Comparison of ENCODE assay signal across 21 mouse cellular contexts in genomic region chr2:146975024-146975423, GRCm38 (mm10). TPM values are rescaled to one million over a fixed set of nuclear protein-coding genes. Genes with fewer than 3 reads are reported as not detected.
DNase-seq lines count a peak whose midpoint lies in the region; ATAC-seq and TF ChIP-seq lines count a peak whose summit lies in the region.
"Had no signal": no experiment of that assay in that cellular context is flagged by ENCODE, and none has a peak within 500 bp of the region (broad histone marks: within the 10 kb centered on the region; RNA-seq: fewer than 3 reads in every experiment).

No protein-coding gene starts in this region.

- ATAC-seq in liver, embryonic 11.5 days (replicated peaks; ENCODE audit: low FRiP score): no peak
- ATAC-seq: activated CD4-positive, CD25-positive, alpha-beta regulatory T cell, adult 4 months; CD4-positive, CD25-positive, alpha-beta regulatory T cell, adult 4 months; Patski had no signal

- WGBS in liver, adult 2 months: 25% methylated on average over 3 of the region's 3 CpGs
- 73% methylated on average over 3 of the region's 3 CpGs for WGBS in liver, embryonic 11.5 days

- TF ChIP-seq POLR2A in liver, adult 2 months (IDR thresholded peaks at IDR 0.05; ENCODE audit: extremely low read depth, insufficient read depth, low read length): no peak

- H3K4me1 ChIP-seq in liver, adult 2 months (ENCODE audit: control insufficient read depth, insufficient read depth, low read length): peaks cover 7% of the 10 kb centered on the region; the same call in 1 of the 2 replicates
- no peaks in the 10 kb centered on the region for H3K4me1 ChIP-seq in liver, embryonic 11.5 days (replicated peaks; ENCODE audit: control insufficient read depth, insufficient read depth, low read length)

- H3K4me3 ChIP-seq in liver, adult 2 months (ENCODE audit: insufficient read depth, low read depth, low read length): no peak overlapping the region
- H3K4me3 ChIP-seq in liver, embryonic 11.5 days (ENCODE audit: low read depth, low read length): no peak overlapping the region

- peak; percentile 18 for DNase-seq in adrenal gland, adult 2 months
- DNase-seq in adrenal gland, postnatal 14 days: no peak
- DNase-seq in heart, adult 11 months: peak; percentile 43
- DNase-seq in heart, postnatal 14 days: no peak
- peak; percentile 92 for DNase-seq in liver, adult 2 months (ENCODE audit: extremely low read depth, low read depth, low spot score)
- DNase-seq in liver, embryonic 11.5 days (ENCODE audit: low spot score): no peak
- DNase-seq: adrenal gland, adult 8-10 months; adrenal gland, postnatal 10 days; adrenal gland, postnatal 25 days; adrenal gland, postnatal 36 days; B cell, adult 2 months; cerebellum, adult 11 months; cerebellum, adult 11-12 months; cerebellum, adult 18-20 months; cerebellum, adult 2 months; cerebellum, adult 8-10 months had no signal

- H3K36me3 ChIP-seq in liver, adult 2 months (ENCODE audit: control insufficient read depth, insufficient read depth, low read length): no peaks in the 10 kb centered on the region
- no peaks in the 10 kb centered on the region for H3K36me3 ChIP-seq in liver, embryonic 11.5 days (ENCODE audit: control insufficient read depth, insufficient read depth, low read length)

- no peak overlapping the region for H3K27ac ChIP-seq in liver, adult 2 months (replicated peaks; ENCODE audit: insufficient read depth, low read depth, low read length)
- H3K27ac ChIP-seq in liver, embryonic 11.5 days (ENCODE audit: low read depth, low read length): no peak overlapping the region

- no peak overlapping the region for H3K4me2 ChIP-seq in liver, embryonic 11.5 days

- no peak overlapping the region for H3K9ac ChIP-seq in liver, adult 2 months (ENCODE audit: low read depth, low read length)
- H3K9ac ChIP-seq in liver, embryonic 11.5 days (ENCODE audit: low read depth, low read length): no peak overlapping the region

- no peaks in the 10 kb centered on the region for H3K9me3 ChIP-seq in liver, embryonic 11.5 days (ENCODE audit: control insufficient read depth, low read length)
- H3K9me3 ChIP-seq: G1E had no signal

- intact Hi-C loops in heart, postnatal 14 days (cut with DNase I): no loop called here

- H3K79me2 ChIP-seq in liver, adult 2 months (ENCODE audit: control insufficient read depth, insufficient read depth, low read length): no peaks in the 10 kb centered on the region

- no peak for TF ChIP-seq CTCF in liver, adult 2 months (IDR thresholded peaks at IDR 0.05; ENCODE audit: low read depth, low read length)

- H3K27me3 ChIP-seq in liver, adult 2 months (ENCODE audit: control insufficient read depth, insufficient read depth, low read length): no peaks in the 10 kb centered on the region
- no peaks in the 10 kb centered on the region for H3K27me3 ChIP-seq in liver, embryonic 11.5 days (replicated peaks; ENCODE audit: control insufficient read depth, insufficient read depth, low read length)
- H3K27me3 ChIP-seq: CH12.LX, Patski had no signal

RNA-seq across cellular contexts. Expression of gene Xrn2, which starts 37.8 kb away (rescaled TPM):
- 10 to 100 TPM; 50.5 to 53.9 TPM for total RNA-seq in adrenal gland, adult 2 months (2021)
- 6.6 and 7.8 TPM in 2 replicates for polyA plus RNA-seq in adrenal gland, adult 2 months (2012; rRNA removed)
- 52.9 and 63.5 TPM in 2 replicates for total RNA-seq in adrenal gland, postnatal 14 days (2021)
- 10 to 100 TPM; 23.6 to 28.0 TPM for total RNA-seq in heart, postnatal 14 days (2021)
- total RNA-seq in liver, adult 2 months (2014; rRNA removed): 35.8 and 57.9 TPM in 2 replicates
- polyA plus RNA-seq in liver, adult 2 months (2012; rRNA removed): 13.5 and 14.5 TPM in 2 replicates
- 88.0 and 96.4 TPM in 2 replicates for polyA plus RNA-seq in liver, embryonic 11.5 days (2014; fragmentation: Nextera tagmentation; extraction: Ambion mirVana)

Comparison
In these comparisons a context has a peak if more than half of its experiments do, and no peak if none do; other contexts are left out.
1. DNase-seq: peak in adrenal gland, adult 2 months (single experiment), heart, adult 11 months (single experiment) and liver, adult 2 months (single experiment); none in adrenal gland, postnatal 14 days (single experiment), heart, postnatal 14 days (0 of 2) and liver, embryonic 11.5 days (single experiment).